Mouse (Mus musculus): ENCODE measurements at regions not wholly inside any gene's neighbourhood (a gene's known extent, or its start where the extent isn't known, plus 50 kb on each side); places are given as distances from the start of the nearest gene placed in this dataset.

- no peak for DNase-seq
- intact Hi-C loops (cut with DNase I) = no loop called here
Observed at GRCm38 (mm10) chr2:178642137-178643052, 212.1 kb downstream of the Cdh26 start.

GRCm38 (mm10) chr2:178643053-178643402, 212.7 kb downstream of the Cdh26 start:
- no peak for DNase-seq
- intact Hi-C loops (cut with DNase I) = no loop called here

- no peak for DNase-seq
- intact Hi-C loops (cut with DNase I) = no loop called here
Observed at GRCm38 (mm10) chr2:178643841-178644240, 213.5 kb downstream of the Cdh26 start.

- intact Hi-C loops (cut with DNase I) = no loop called here
- DNase-seq = no peak
Observed at GRCm38 (mm10) chr2:178660071-178660470, 229.7 kb downstream of the Cdh26 start.

GRCm38 (mm10) chr2:178662396-178662795, 232.1 kb downstream of the Cdh26 start:
- intact Hi-C loops (cut with DNase I) = no loop called here
- no peak for DNase-seq

- DNase-seq = peak; percentile 52 to 71
- intact Hi-C loops (cut with DNase I) = loop anchor here (2.0 to 5.0 kb wide), 3 partner anchors 90 to 238 kb away; no protein-coding TSS in a partner anchor
Observed at GRCm38 (mm10) chr2:178664977-178665376, 234.6 kb downstream of the Cdh26 start.

- DNase-seq = no peak
- intact Hi-C loops (cut with DNase I) = loop anchor here (5.0 kb wide), 2 partner anchors 161 to 241 kb away; no protein-coding TSS in a partner anchor
Observed at GRCm38 (mm10) chr2:178668451-178668850, 238.1 kb downstream of the Cdh26 start.

GRCm38 (mm10) chr2:178670952-178671351, 240.6 kb downstream of the Cdh26 start:
- intact Hi-C loops (cut with DNase I) = no loop called here

GRCm38 (mm10) chr2:178673621-178674020, 243.3 kb downstream of the Cdh26 start:
- intact Hi-C loops (cut with DNase I) = no loop called here
- no peak for DNase-seq

More at GRCm38 (mm10) chr2:178670952-178671351, 240.6 kb downstream of the Cdh26 start:
- no peak for DNase-seq

- intact Hi-C loops (cut with DNase I) = no loop called here
Observed at GRCm38 (mm10) chr2:178674621-178675020, 244.3 kb downstream of the Cdh26 start.

GRCm38 (mm10) chr2:178676970-178677369, 246.6 kb downstream of the Cdh26 start:
- intact Hi-C loops (cut with DNase I) = no loop called here
- DNase-seq = no peak

More at GRCm38 (mm10) chr2:178674621-178675020, 244.3 kb downstream of the Cdh26 start:
- no peak for DNase-seq

- intact Hi-C loops (cut with DNase I) = no loop called here
- DNase-seq = no peak
Observed at GRCm38 (mm10) chr2:178680368-178680767, 250.0 kb downstream of the Cdh26 start.

- no peak for DNase-seq
- intact Hi-C loops (cut with DNase I) = no loop called here
Observed at GRCm38 (mm10) chr2:178684026-178684958, 254.0 kb downstream of the Cdh26 start.

GRCm38 (mm10) chr2:178685211-178685610, 254.9 kb downstream of the Cdh26 start:
- no peak for DNase-seq
- intact Hi-C loops (cut with DNase I) = no loop called here

- intact Hi-C loops (cut with DNase I) = no loop called here
- no peak for DNase-seq
Observed at GRCm38 (mm10) chr2:178686167-178686601, 255.9 kb downstream of the Cdh26 start.

GRCm38 (mm10) chr2:178688586-178688985, 258.3 kb downstream of the Cdh26 start:
- intact Hi-C loops (cut with DNase I) = no loop called here
- DNase-seq = no peak

GRCm38 (mm10) chr2:178691190-178691864, 261.0 kb downstream of the Cdh26 start:
- intact Hi-C loops (cut with DNase I) = no loop called here
- peak in 1 of 2 experiments; percentile 5 for DNase-seq

- intact Hi-C loops (cut with DNase I) = no loop called here
Observed at GRCm38 (mm10) chr2:178691865-178692228, 261.5 kb downstream of the Cdh26 start.

GRCm38 (mm10) chr2:178692231-178692630, 261.9 kb downstream of the Cdh26 start:
- no peak for DNase-seq
- intact Hi-C loops (cut with DNase I) = no loop called here

More at GRCm38 (mm10) chr2:178691865-178692228, 261.5 kb downstream of the Cdh26 start:
- no peak for DNase-seq

- intact Hi-C loops (cut with DNase I) = no loop called here
- DNase-seq = peak; percentile 61 to 66
Observed at GRCm38 (mm10) chr2:178698648-178699047, 268.3 kb downstream of the Cdh26 start.
